Mouse (Mus musculus): ENCODE data around the gene Myo16. TPM values are rescaled to one million over a fixed set of nuclear protein-coding genes. Genes with fewer than 3 reads are reported as not detected.

Myo16 gene
- polyA plus RNA-seq, 1 experiment: 0.02 TPM

GRCm38 (mm10) chr8:10598889-10599288 is 445.2 kb downstream of the Myo16 start:
- Histone ChIP-seq H3K4me3 (ENCODE audit: insufficient read depth, poor library complexity, severe bottlenecking) (no peak overlapping the region), H3K79me3 (ENCODE audit: low read depth) (no peaks in the 10 kb centered on the region), H3K79me2 (ENCODE audit: control insufficient read depth, insufficient read depth) (no peaks in the 10 kb centered on the region), H3K36me3 (ENCODE audit: control insufficient read depth, insufficient read depth) (no peaks in the 10 kb centered on the region), H3ac (ENCODE audit: control insufficient read depth, insufficient read length, low read depth) (no peak overlapping the region), H3K27me3 (ENCODE audit: control insufficient read depth, insufficient read depth, insufficient read length) (peaks cover 23% of the 10 kb centered on the region)
- no peak for TF ChIP-seq USF1 (IDR thresholded peaks at IDR 0.05; ENCODE audit: low read depth)
- no peak for TF ChIP-seq MYOD1 (IDR thresholded peaks at IDR 0.05; ENCODE audit: control insufficient read depth, insufficient read length, low read depth)
- TF ChIP-seq CEBPB (IDR thresholded peaks at IDR 0.05; ENCODE audit: low read depth): no peak
- no peak for TF ChIP-seq CTCF (IDR thresholded peaks at IDR 0.05; ENCODE audit: control insufficient read depth, insufficient read depth, insufficient read length)
- no peak for TF ChIP-seq MAX (IDR thresholded peaks at IDR 0.05)
- no peak for TF ChIP-seq FOSL1 (IDR thresholded peaks at IDR 0.05; ENCODE audit: insufficient read depth, low read length, poor library complexity, severe bottlenecking)
- no peak for TF ChIP-seq MYOG (IDR thresholded peaks at IDR 0.05; ENCODE audit: control insufficient read depth, extremely low read depth, insufficient read length)

- no peaks in the 10 kb centered on the region for H3K36me3 ChIP-seq (ENCODE audit: control insufficient read depth, insufficient read depth)
- no peaks in the 10 kb centered on the region for H3K79me3 ChIP-seq (ENCODE audit: low read depth)
- H3K79me2 ChIP-seq (ENCODE audit: control insufficient read depth, insufficient read depth): no peaks in the 10 kb centered on the region
- H3K4me3 ChIP-seq (ENCODE audit: insufficient read depth, poor library complexity, severe bottlenecking): no peak overlapping the region
- no peak overlapping the region for H3ac ChIP-seq (ENCODE audit: control insufficient read depth, insufficient read length, low read depth)
- TF ChIP-seq FOSL1 (IDR thresholded peaks at IDR 0.05; ENCODE audit: insufficient read depth, low read length, poor library complexity, severe bottlenecking) (peak; percentile 21), CEBPB (IDR thresholded peaks at IDR 0.05; ENCODE audit: low read depth) (peak; percentile 41), MAX (IDR thresholded peaks at IDR 0.05) (no peak), MYOG (IDR thresholded peaks at IDR 0.05; ENCODE audit: control insufficient read depth, extremely low read depth, insufficient read length) (no peak)
- H3K27me3 ChIP-seq (ENCODE audit: control insufficient read depth, insufficient read depth, insufficient read length): peaks cover 25% of the 10 kb centered on the region
Measured at GRCm38 (mm10) chr8:10606028-10606815, 452.5 kb downstream of the Myo16 start.

- Histone ChIP-seq H3K36me3 (ENCODE audit: control insufficient read depth, insufficient read depth) (no peaks in the 10 kb centered on the region), H3K79me2 (ENCODE audit: control insufficient read depth, insufficient read depth) (no peaks in the 10 kb centered on the region), H3K27me3 (ENCODE audit: control insufficient read depth, insufficient read depth, insufficient read length) (peaks cover 19% of the 10 kb centered on the region), H3K4me3 (ENCODE audit: insufficient read depth, poor library complexity, severe bottlenecking) (no peak overlapping the region), H3ac (ENCODE audit: control insufficient read depth, insufficient read length, low read depth) (no peak overlapping the region), H3K79me3 (ENCODE audit: low read depth) (no peaks in the 10 kb centered on the region)
- TF ChIP-seq MAX (IDR thresholded peaks at IDR 0.05) (peak; percentile 43), MYOD1 (IDR thresholded peaks at IDR 0.05; ENCODE audit: control insufficient read depth, insufficient read length, low read depth) (no peak), MYOG (IDR thresholded peaks at IDR 0.05; ENCODE audit: control insufficient read depth, extremely low read depth, insufficient read length) (no peak), USF1 (IDR thresholded peaks at IDR 0.05; ENCODE audit: low read depth) (no peak)
Measured at GRCm38 (mm10) chr8:10606816-10607209, 453.1 kb downstream of the Myo16 start.

- no peak overlapping the region for H3K4me3 ChIP-seq (ENCODE audit: insufficient read depth, poor library complexity, severe bottlenecking)
- no peaks in the 10 kb centered on the region for H3K79me3 ChIP-seq (ENCODE audit: low read depth)
- H3K36me3 ChIP-seq (ENCODE audit: control insufficient read depth, insufficient read depth): no peaks in the 10 kb centered on the region
- no peak overlapping the region for H3ac ChIP-seq (ENCODE audit: control insufficient read depth, insufficient read length, low read depth)
- no peaks in the 10 kb centered on the region for H3K79me2 ChIP-seq (ENCODE audit: control insufficient read depth, insufficient read depth)
- H3K27me3 ChIP-seq (ENCODE audit: control insufficient read depth, insufficient read depth, insufficient read length): no peaks in the 10 kb centered on the region
- peak; percentile 22 for TF ChIP-seq MAX (IDR thresholded peaks at IDR 0.05)
- no peak for TF ChIP-seq CEBPB (IDR thresholded peaks at IDR 0.05; ENCODE audit: low read depth)
- peak; percentile 57 for TF ChIP-seq MYOD1 (IDR thresholded peaks at IDR 0.05; ENCODE audit: control insufficient read depth, insufficient read length, low read depth)
Measured at GRCm38 (mm10) chr8:10611636-10612035, 457.9 kb downstream of the Myo16 start.

GRCm38 (mm10) chr8:10613371-10613770 is 459.7 kb downstream of the Myo16 start:
- H3K4me3 ChIP-seq (ENCODE audit: insufficient read depth, poor library complexity, severe bottlenecking): no peak overlapping the region
- no peaks in the 10 kb centered on the region for H3K27me3 ChIP-seq (ENCODE audit: control insufficient read depth, insufficient read depth, insufficient read length)
- TF ChIP-seq USF1 (IDR thresholded peaks at IDR 0.05; ENCODE audit: low read depth): no peak
- no peak for TF ChIP-seq MYOG (IDR thresholded peaks at IDR 0.05; ENCODE audit: control insufficient read depth, extremely low read depth, insufficient read length)
- TF ChIP-seq CTCF (IDR thresholded peaks at IDR 0.05; ENCODE audit: control insufficient read depth, insufficient read depth, insufficient read length): no peak
- TF ChIP-seq MYOD1 (IDR thresholded peaks at IDR 0.05; ENCODE audit: control insufficient read depth, insufficient read length, low read depth): no peak
- no peak overlapping the region for H3ac ChIP-seq (ENCODE audit: control insufficient read depth, insufficient read length, low read depth)
- H3K79me2 ChIP-seq (ENCODE audit: control insufficient read depth, insufficient read depth): no peaks in the 10 kb centered on the region
- H3K36me3 ChIP-seq (ENCODE audit: control insufficient read depth, insufficient read depth): no peaks in the 10 kb centered on the region
- no peaks in the 10 kb centered on the region for H3K79me3 ChIP-seq (ENCODE audit: low read depth)

GRCm38 (mm10) chr8:10619689-10620088 is 466.0 kb downstream of the Myo16 start:
- Histone ChIP-seq H3K4me3 (ENCODE audit: insufficient read depth, poor library complexity, severe bottlenecking) (no peak overlapping the region), H3K79me2 (ENCODE audit: control insufficient read depth, insufficient read depth) (no peaks in the 10 kb centered on the region), H3K36me3 (ENCODE audit: control insufficient read depth, insufficient read depth) (no peaks in the 10 kb centered on the region), H3K79me3 (ENCODE audit: low read depth) (no peaks in the 10 kb centered on the region), H3ac (ENCODE audit: control insufficient read depth, insufficient read length, low read depth) (no peak overlapping the region), H3K27me3 (ENCODE audit: control insufficient read depth, insufficient read depth, insufficient read length) (no peaks in the 10 kb centered on the region)
- TF ChIP-seq MYOD1 (IDR thresholded peaks at IDR 0.05; ENCODE audit: control insufficient read depth, insufficient read length, low read depth): no peak
- TF ChIP-seq CEBPB (IDR thresholded peaks at IDR 0.05; ENCODE audit: low read depth): no peak
- TF ChIP-seq CTCF (IDR thresholded peaks at IDR 0.05; ENCODE audit: control insufficient read depth, insufficient read depth, insufficient read length): no peak
- TF ChIP-seq MAX (IDR thresholded peaks at IDR 0.05): no peak
- TF ChIP-seq MYOG (IDR thresholded peaks at IDR 0.05; ENCODE audit: control insufficient read depth, extremely low read depth, insufficient read length): no peak
- no peak for TF ChIP-seq FOSL1 (IDR thresholded peaks at IDR 0.05; ENCODE audit: insufficient read depth, low read length, poor library complexity, severe bottlenecking)
- TF ChIP-seq USF1 (IDR thresholded peaks at IDR 0.05; ENCODE audit: low read depth): no peak

All from C2C12 (cell line).